Mouse (Mus musculus): ENCODE data around the gene Zfp37. TPM values are rescaled to one million over a fixed set of nuclear protein-coding genes. Genes with fewer than 3 reads are reported as not detected.
"Not testable (repeated sequence)": the region's sequence is repeated elsewhere in the genome, so short reads cannot be mapped to it uniquely, and the experiment has no call there.

The Zfp37 gene
- polyA plus RNA-seq, 1 experiment from 2014 or later: 23.5 TPM

- Histone ChIP-seq H3K4me1 (peaks cover 15% of the 10 kb centered on the region), H3K27me3 (no peaks in the 10 kb centered on the region), H3K9ac (peak overlapping the region; percentile 68), H3K9me3 (no peaks in the 10 kb centered on the region), H3K27ac (peak overlapping the region; percentile 81), H3K36me3 (replicated peaks) (peaks cover 26% of the 10 kb centered on the region), H3K4me2 (peak overlapping the region; percentile 64), H3K4me3 (replicated peaks) (peak overlapping the region; percentile 50)
- under 1% methylated on average over 45 of the region's 45 CpGs for WGBS
- ATAC-seq (ENCODE audit: low FRiP score): peak; percentile 97
Measured at GRCm38 (mm10) chr4:62207851-62208695, 22.8 kb downstream of the Zfp37 start.

GRCm38 (mm10) chr4:62199923-62200529 lies 30.8 kb downstream of the Zfp37 start:
- 95% methylated on average over 7 of the region's 7 CpGs for WGBS
- H3K4me2 ChIP-seq: no peak overlapping the region
- no peak overlapping the region for H3K27ac ChIP-seq
- H3K4me3 ChIP-seq (replicated peaks): no peak overlapping the region
- H3K4me1 ChIP-seq: no peaks in the 10 kb centered on the region
- peaks cover 9% of the 10 kb centered on the region for H3K9me3 ChIP-seq
- no peak for ATAC-seq (ENCODE audit: low FRiP score)
- H3K27me3 ChIP-seq: no peaks in the 10 kb centered on the region
- H3K9ac ChIP-seq: no peak overlapping the region
- H3K36me3 ChIP-seq (replicated peaks): peaks cover 90% of the 10 kb centered on the region

- ATAC-seq (ENCODE audit: low FRiP score): no peak
- no peak overlapping the region for H3K9ac ChIP-seq
- H3K27ac ChIP-seq: no peak overlapping the region
- H3K9me3 ChIP-seq: peaks cover 52% of the 10 kb centered on the region
- H3K27me3 ChIP-seq: no peaks in the 10 kb centered on the region
- no peak overlapping the region for H3K4me3 ChIP-seq (replicated peaks)
- H3K4me1 ChIP-seq: no peaks in the 10 kb centered on the region
- H3K4me2 ChIP-seq: no peak overlapping the region
- peaks cover 63% of the 10 kb centered on the region for H3K36me3 ChIP-seq (replicated peaks)
Measured at GRCm38 (mm10) chr4:62188778-62189177, 42.1 kb downstream of the Zfp37 start.

DNA sequence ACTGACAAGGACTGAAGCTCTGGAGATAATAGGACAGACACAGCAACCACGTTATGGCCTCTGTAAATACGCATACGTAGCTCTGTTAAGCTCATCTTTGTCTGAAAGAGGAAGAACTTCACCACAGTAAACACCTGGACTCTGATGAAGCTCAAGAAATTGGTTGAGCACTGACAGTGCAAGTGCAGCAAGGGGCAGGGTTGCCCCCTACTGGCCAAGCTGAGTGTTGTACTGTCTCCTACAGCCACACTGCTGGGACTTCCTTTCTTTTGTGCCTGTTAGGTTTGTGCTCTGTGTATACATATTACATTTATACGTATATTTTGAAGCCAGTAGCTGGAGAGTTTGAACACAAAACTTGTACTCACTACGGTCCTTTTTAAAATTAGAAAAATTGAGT lies 53.6 kb downstream of the Zfp37 start:
- no peaks in the 10 kb centered on the region for H3K27me3 ChIP-seq
- H3K4me1 ChIP-seq: no peaks in the 10 kb centered on the region
- no peaks in the 10 kb centered on the region for H3K9me3 ChIP-seq
- 48% methylated on average over 5 of the region's 5 CpGs for WGBS
- no peaks in the 10 kb centered on the region for H3K36me3 ChIP-seq (replicated peaks)
- no peak for ATAC-seq (ENCODE audit: low FRiP score)
- H3K27ac ChIP-seq: no peak overlapping the region
- no peak overlapping the region for H3K4me2 ChIP-seq
- no peak overlapping the region for H3K4me3 ChIP-seq (replicated peaks)
- no peak overlapping the region for H3K9ac ChIP-seq

DNA sequence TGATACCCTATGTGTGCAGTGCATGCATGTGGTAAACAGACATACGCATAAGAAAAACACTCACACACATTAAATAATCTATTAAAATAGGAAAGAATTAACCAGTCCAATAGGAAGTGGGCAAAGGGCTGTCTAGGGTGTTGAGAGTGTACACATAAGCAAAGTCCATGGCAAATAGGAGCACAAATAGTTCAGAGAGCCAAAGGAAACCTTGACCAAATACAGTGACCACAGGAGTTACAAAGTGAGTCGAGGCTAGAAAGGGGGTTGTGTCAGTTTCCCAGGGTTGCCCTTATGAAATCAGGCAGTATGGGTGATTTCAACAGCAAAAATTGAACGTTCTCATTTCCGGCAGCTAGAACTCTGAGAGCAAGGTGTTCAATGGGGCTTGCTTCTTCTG lies 56.4 kb downstream of the Zfp37 start:
- H3K4me3 ChIP-seq (replicated peaks): no peak overlapping the region
- no peaks in the 10 kb centered on the region for H3K27me3 ChIP-seq
- no peak overlapping the region for H3K27ac ChIP-seq
- no peak overlapping the region for H3K9ac ChIP-seq
- ATAC-seq (ENCODE audit: low FRiP score): no peak
- no peaks in the 10 kb centered on the region for H3K4me1 ChIP-seq
- no peak overlapping the region for H3K4me2 ChIP-seq
- WGBS: 83% methylated on average over 4 of the region's 4 CpGs
- no peaks in the 10 kb centered on the region for H3K9me3 ChIP-seq
- H3K36me3 ChIP-seq (replicated peaks): no peaks in the 10 kb centered on the region

DNA sequence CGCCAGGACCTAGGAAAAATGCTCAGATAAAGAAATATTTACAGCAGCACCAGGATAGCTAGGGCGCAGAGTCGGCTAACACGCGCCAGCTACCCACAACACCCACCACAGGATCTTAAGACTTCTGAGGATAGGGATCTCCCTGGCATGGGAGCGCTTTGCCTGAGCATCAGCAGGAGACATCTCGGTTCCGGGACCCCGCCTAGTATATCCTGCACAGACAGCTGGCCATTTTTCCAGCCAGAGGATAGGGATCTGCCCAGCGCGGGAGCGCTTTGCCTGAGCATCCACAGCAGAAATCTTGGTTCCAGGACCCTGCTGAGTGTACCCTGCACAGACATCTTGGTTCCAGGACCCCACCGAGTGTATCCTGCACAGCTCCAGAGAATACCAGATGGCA lies 63.2 kb downstream of the Zfp37 start:
- not testable (repeated sequence) for H3K27me3 ChIP-seq; H3K4me2 ChIP-seq; ATAC-seq (ENCODE audit: low FRiP score); H3K9me3 ChIP-seq; H3K36me3 ChIP-seq (replicated peaks); H3K27ac ChIP-seq; H3K4me3 ChIP-seq (replicated peaks); H3K4me1 ChIP-seq; H3K9ac ChIP-seq
- 94% methylated on average over 13 of the region's 13 CpGs for WGBS

DNA sequence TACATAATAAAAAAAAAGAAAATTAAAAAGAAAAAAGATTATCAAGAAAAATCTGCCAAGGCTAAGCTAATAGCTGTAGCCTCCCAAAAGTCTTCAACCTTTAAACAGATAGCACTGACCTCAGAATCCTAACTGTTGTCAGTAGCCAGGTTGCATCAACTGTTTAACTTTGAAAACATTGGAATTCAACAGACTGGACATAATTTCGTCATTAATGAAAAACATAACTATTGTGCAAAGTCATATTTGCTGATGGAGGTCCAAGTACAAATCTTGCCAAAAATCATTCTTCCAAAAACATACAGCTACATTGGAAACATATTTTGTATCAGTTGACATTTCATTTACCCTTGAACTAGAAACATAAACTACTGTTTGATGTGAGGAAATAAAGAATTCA lies 72.4 kb downstream of the Zfp37 start:
- Histone ChIP-seq H3K9me3 (no peaks in the 10 kb centered on the region), H3K9ac (no peak overlapping the region)
- ATAC-seq (ENCODE audit: low FRiP score): no peak

GRCm38 (mm10) chr4:62150811-62151210 lies 80.0 kb downstream of the Zfp37 start, which contains the start of gene Mup21:
Gene Mup21 (minus strand): TSS chr4:62150863.
- Histone ChIP-seq H3K9ac (no peak within 1 kb of the TSS), H3K4me3 (replicated peaks) (no peak within 1 kb of the TSS), H3K27me3 (no peaks in the 10 kb centered on the region), H3K27ac (no peak within 1 kb of the TSS), H3K9me3 (no peaks in the 10 kb centered on the region), H3K4me2 (no peak within 1 kb of the TSS), H3K4me1 (no peaks in the 10 kb centered on the region), H3K36me3 (replicated peaks) (no peaks in the 10 kb centered on the region)
- ATAC-seq (ENCODE audit: low FRiP score): no peak
- WGBS: 79% methylated on average over 2 of the region's 2 CpGs

More for the DNA sequence above, 72.4 kb downstream of the Zfp37 start:
- Histone ChIP-seq H3K4me3 (replicated peaks) (no peak overlapping the region), H3K27me3 (no peaks in the 10 kb centered on the region), H3K4me2 (no peak overlapping the region), H3K27ac (no peak overlapping the region), H3K4me1 (no peaks in the 10 kb centered on the region), H3K36me3 (replicated peaks) (no peaks in the 10 kb centered on the region)
- WGBS: 76% methylated on average over 1 of the region's 1 CpGs

Other genes starting within 250 kb of the Zfp37 start
- not detected in 2 replicates for gene Mup20, start 176.9 kb downstream of the Zfp37 start, polyA plus RNA-seq (2016; fragmentation: Nextera tagmentation; extraction: Ambion mirVana)
- gene Mup3, start 143.7 kb downstream of the Zfp37 start, polyA plus RNA-seq (2016; fragmentation: Nextera tagmentation; extraction: Ambion mirVana): not detected in 2 replicates
- gene Mup21, start 80.2 kb downstream of the Zfp37 start, polyA plus RNA-seq (2016; fragmentation: Nextera tagmentation; extraction: Ambion mirVana): not detected in 2 replicates
- gene Slc31a2, start 31.5 kb upstream of the Zfp37 start, polyA plus RNA-seq (2016; fragmentation: Nextera tagmentation; extraction: Ambion mirVana): 7.1 and 7.4 TPM in 2 replicates
- gene Fkbp15, start 129.5 kb upstream of the Zfp37 start, polyA plus RNA-seq (2016; fragmentation: Nextera tagmentation; extraction: Ambion mirVana): 23.7 and 24.0 TPM in 2 replicates
- 48.7 and 49.0 TPM in 2 replicates for gene Slc31a1, start 129.7 kb upstream of the Zfp37 start, polyA plus RNA-seq (2016; fragmentation: Nextera tagmentation; extraction: Ambion mirVana)
- 173 and 178 TPM in 2 replicates for gene Cdc26, start 177.6 kb upstream of the Zfp37 start, polyA plus RNA-seq (2016; fragmentation: Nextera tagmentation; extraction: Ambion mirVana)
- 25.8 and 27.8 TPM in 2 replicates for gene Prpf4, start 177.8 kb upstream of the Zfp37 start, polyA plus RNA-seq (2016; fragmentation: Nextera tagmentation; extraction: Ambion mirVana)
- not detected in 2 replicates for gene Rnf183, start 204.2 kb upstream of the Zfp37 start, polyA plus RNA-seq (2016; fragmentation: Nextera tagmentation; extraction: Ambion mirVana)
- gene Wdr31, start 239.8 kb upstream of the Zfp37 start, polyA plus RNA-seq (2016; fragmentation: Nextera tagmentation; extraction: Ambion mirVana): 11.9 and 14.8 TPM in 2 replicates
- 0.92 and 1.3 TPM in 2 replicates for gene Bspry, start 249.0 kb upstream of the Zfp37 start, polyA plus RNA-seq (2016; fragmentation: Nextera tagmentation; extraction: Ambion mirVana)